Mouse (Mus musculus) naive thymus-derived CD4-positive, alpha-beta T cell, adult 2 months (primary cell): ENCODE data around the gene Znrf1.

Experiments
- DNase-seq: peaks from one replicate; pipeline ENCODE4 v3.0.0-alpha.2; 2011; ENCODE audit warnings: low read depth

Gene Znrf1

DNA sequence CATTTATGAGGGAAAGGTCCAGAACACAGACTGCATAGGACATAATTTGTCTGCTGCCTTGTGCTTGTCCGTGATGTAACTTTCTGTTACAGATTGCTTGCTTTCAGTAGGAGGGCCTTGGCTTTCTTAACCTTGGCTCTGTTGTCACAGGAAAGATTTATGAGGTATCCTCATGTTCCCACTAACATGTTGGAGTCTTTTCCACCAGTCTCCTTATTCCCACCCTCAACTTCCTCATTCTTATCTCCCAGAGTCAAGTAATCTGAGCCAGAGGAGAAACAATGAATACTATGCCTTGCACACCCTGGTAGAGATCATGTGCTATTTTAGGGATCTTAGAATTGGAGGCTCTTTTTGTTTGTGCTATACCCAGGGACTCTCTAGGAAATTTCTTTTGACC lies 61.4 kb downstream of the Znrf1 start:
- peak; percentile 30 for DNase-seq

GRCm38 (mm10) chr8:111599707-111600444 lies 64.0 kb downstream of the Znrf1 start:
- peak; percentile 60 for DNase-seq

GRCm38 (mm10) chr8:111602050-111602449 lies 66.2 kb downstream of the Znrf1 start:
- no peak for DNase-seq

GRCm38 (mm10) chr8:111604986-111605385 lies 69.1 kb downstream of the Znrf1 start:
- no peak for DNase-seq

GRCm38 (mm10) chr8:111606961-111607360 lies 71.1 kb downstream of the Znrf1 start:
- DNase-seq = no peak

GRCm38 (mm10) chr8:111607414-111607813 lies 71.5 kb downstream of the Znrf1 start:
- DNase-seq = no peak

DNA sequence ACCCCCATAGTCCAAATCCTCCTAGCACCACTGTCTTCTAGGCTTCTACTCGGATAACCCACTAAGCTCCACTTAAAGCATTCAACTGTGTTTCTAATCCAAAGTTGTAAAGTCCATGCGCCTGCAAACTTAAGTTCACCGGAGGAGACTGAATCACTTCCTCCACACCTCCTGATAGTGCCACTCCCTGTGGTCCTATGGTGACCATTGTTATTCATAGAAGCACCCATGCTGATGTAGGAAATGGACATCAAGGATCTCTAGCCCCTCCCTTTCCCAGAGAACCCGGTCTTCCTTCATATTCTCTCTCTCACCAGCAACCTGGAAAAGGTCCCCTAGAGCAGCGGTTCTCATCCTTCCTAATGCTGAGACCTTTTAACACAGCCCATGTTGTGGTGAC lies 77.3 kb downstream of the Znrf1 start:
- DNase-seq = no peak

DNA sequence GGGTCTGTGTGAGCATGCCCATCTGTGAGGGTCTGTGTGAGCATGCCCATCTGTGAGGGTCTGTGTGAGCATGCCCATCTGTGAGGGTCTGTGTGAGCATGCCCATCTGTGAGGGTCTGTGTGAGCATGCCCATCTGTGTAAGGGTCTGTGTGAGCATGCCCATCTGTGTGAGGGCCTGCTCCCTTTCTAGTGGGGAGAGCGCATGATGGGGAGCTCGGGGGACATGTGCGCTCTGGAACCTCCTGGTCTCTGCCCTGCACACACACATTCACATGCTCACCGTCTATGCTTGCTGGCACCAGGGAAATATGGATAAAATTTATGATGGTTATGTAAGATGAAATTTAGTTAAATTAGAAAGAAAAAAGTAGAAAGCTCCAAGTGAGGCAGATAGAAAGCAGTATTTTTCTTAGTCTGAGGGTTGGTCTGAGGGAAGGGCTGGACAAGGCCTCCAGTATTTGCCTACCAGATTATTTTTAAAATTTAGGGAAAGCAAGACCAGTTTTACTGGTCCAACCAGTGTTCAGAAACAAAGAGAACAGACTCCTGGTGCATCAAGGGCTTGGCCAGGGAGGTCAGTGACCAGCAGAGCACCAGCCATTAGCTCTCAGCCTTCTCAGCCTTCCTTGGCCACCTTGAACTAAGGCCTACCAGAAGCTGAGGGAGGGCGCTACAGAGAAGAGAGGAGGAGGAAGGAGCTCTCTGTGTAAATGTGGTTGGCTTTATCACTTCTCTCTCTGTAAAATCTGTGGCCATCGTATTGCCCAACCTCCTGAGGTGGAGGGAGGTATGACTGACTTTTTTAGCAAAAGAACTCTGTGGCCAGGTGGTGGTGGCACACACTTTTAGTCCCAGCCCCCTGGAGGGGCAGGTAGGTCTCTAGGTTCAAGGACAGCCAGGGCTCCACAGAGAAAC lies 79.1 kb downstream of the Znrf1 start:
- DNase-seq = no peak

DNA sequence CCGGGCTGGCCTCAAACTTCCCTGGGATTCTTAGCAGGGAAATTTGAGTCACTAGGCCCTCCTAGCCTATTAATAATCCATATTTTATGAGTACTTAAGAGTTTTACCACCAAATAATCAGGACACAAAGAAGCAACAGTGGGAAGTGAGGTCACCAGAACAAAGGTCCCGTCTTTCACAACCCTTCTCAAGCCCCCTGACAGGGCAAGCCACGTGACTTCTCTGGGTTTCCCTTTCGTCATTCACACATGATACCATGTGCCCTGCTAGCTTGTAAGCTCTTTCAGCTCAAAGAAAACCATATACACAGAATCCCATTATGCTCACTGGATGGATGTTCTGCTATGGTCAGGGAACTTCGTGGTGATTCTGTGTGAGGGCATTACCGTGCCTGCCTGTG lies 81.9 kb downstream of the Znrf1 start:
- DNase-seq = no peak

DNA sequence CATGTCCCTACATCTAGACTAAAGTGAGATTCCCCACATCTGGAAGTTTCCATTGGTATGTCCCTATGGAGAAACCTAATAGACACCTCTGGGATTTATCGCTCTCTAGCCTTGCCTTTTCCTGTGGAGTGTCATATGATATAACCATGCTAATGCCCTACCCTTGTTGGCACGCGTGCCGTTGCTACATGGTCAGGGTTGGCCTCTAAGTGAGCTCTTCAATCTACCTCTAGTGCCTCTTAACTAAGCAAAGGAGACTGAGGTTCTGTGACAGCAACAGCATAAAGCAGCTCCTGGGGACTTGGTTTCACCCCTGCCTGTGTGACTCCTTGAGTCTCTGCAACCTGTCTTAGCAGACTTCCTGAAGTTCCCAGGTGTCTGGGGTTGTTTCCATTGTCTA lies 82.4 kb downstream of the Znrf1 start:
- no peak for DNase-seq

GRCm38 (mm10) chr8:111619936-111620335 lies 84.0 kb downstream of the Znrf1 start:
- DNase-seq = no peak

DNA sequence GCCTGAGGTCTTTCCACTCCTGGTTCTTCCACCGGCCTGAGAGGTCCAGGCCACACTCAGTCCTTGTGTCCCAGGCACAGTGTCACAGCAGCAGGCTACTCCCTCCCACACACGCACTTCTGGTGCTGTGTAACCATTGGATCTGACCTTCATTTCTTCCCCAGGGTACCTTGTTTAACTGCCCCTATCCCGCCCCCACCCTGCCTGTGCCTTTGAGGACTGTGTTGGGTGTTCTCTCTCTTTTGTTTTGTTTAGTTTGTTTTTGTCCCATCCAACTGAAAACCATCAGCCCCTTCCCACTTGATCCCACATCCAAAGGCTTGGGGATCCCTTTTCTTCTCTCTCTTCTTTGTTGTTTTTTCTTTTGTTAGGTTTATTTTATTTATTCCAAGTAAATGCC lies 86.2 kb downstream of the Znrf1 start:
- no peak for DNase-seq

DNA sequence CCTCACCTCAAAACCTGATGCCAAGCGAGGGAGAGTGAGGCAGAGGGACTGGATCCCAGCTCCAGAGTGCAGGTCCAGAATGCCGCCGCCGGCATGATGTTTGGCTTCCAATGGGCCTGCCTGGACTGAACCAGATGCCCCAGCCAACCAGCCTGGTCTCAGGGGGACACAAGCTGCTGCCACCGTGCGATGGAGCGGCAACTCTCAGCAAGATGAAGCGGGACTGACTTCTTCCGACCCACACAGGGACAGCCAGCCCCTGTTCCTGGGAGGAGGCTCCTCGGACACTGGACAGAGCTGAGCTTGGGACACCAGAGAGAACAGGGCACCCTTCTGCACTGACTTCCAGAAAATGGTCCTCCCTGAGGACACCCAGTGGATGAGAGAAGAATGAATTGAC lies 86.7 kb downstream of the Znrf1 start:
- DNase-seq = no peak

GRCm38 (mm10) chr8:111624081-111624852 lies 88.4 kb downstream of the Znrf1 start:
- DNase-seq = peak; percentile 51

- peak; percentile 60 for DNase-seq
Measured at GRCm38 (mm10) chr8:111624853-111625221, 88.9 kb downstream of the Znrf1 start.

DNA sequence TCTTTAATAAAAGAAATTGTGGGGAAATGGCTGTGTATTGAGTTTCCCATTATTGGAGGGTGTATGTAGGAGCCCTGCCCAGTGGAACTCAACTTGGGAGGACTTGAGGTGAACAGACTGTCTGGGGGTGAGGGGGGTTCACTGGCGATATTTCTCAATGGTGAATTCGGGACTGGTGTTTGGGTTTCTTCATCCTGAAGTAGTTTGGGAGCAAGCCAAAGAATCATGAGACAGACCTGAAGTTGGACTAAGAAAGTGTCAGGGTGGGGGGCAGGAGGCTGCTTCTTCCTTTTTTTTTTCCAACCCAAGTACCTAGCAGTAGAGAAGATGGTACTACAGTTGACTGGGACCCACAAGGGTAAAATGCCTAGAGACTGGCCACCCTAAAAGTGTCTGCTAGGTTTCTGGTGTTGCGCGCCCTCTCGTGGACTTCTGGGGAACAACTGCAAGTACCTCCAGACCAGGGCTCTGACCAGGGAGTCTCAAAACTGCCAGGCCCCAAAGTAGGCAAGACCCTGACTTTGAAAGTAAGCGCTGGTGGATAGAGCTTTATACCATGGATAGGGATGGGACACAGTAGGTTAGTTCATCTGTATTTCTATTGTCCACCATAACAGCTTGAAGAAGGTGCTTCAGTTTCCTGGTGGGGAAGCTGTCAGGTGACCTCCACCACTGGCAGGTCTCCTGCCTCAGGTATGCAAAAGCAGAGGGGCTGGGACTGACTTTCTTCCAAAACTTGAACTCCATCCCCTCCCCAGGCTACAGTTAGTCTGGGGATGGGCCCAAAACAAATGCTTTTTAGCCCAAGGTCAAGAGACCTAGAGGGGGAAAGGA lies 90.0 kb downstream of the Znrf1 start:
- DNase-seq = peak; percentile 83

DNA sequence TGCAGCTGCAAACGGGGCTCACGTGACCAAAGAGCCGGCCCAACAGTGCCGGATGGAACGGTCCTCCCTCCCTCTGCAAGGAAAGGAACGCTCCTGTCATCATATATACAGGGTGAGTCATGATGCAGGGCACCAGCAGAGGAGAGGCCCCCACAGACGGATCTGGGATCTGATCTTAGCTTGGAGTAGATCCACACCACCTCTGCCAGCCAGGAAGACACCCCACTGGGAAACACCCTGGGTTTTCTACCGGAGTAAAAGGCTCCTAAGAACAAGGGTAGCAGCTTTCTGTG lies 90.6 kb downstream of the Znrf1 start:
- DNase-seq = no peak

GRCm38 (mm10) chr8:111626933-111627332 lies 91.0 kb downstream of the Znrf1 start:
- no peak for DNase-seq

DNA sequence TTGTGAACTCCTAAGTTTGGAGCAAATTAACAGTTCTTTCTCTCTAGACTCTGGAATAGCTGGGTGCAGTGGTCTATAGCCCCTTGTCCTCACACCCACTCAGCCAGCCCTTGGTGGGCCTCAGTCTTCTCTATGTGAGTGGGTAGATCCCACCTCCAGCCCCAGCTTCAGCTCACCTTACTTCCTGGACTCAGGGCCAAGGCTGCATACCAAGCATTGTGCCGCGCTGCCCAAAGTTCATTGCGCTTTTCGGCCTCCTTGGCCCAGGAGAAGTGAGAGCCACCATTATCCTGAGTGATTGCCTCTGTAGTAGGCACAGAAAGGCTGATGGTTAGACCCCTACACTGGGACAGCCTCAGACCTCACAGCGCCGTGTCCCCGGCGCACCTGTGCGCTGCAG lies 92.0 kb downstream of the Znrf1 start:
- DNase-seq = no peak

DNA sequence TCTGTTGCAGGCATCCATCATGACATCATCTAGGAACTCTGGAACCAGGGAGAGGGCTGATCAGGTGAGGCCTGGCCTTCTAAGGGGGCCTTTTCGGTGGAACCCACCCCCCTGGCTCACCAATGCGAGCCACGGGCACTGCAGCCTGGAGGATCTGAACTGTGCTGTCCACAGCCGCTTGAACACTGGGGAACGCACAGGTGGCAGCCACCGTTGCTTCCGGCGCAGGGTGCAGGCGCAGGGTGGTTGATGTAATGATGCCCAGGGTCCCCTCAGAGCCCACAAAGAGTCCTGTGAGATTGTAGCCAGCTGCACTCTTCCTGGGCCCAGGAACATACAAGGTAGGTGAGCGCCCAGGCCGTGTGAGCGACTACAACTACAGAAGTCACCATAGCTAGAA lies 92.5 kb downstream of the Znrf1 start:
- DNase-seq = peak; percentile 43

- DNase-seq = peak; percentile 37
Measured at GRCm38 (mm10) chr8:111628894-111629501, 93.1 kb downstream of the Znrf1 start.
